Mouse (Mus musculus): ENCODE measurements around the gene BC004004. TPM values are rescaled to one million over a fixed set of nuclear protein-coding genes. Genes with fewer than 3 reads are reported as not detected.
A peak's percentile ranks its signal among the peaks of the same experiment; 100 is the strongest.

The BC004004 gene
- polyA plus RNA-seq, 1 experiment from 2014 or later: 130 TPM

- DNase-seq (ENCODE audit: low read depth, low spot score) (no peak), ATAC-seq (no peak)
- TF ChIP-seq CTCF (IDR thresholded peaks at IDR 0.05): no peak
- POLR2A ChIA-PET: interaction anchor here (1.3 kb wide), 1 partner anchor 59 kb away, joined by 3 read pairs; no protein-coding TSS in a partner anchor
- CTCF ChIA-PET: interaction anchor here (1.0 kb wide), 1 partner anchor 9 kb away, joined by 3 read pairs; no protein-coding TSS in a partner anchor
- in situ Hi-C loops (cut with MboI; ENCODE audit: low pct_unique_long_range_greater_than_20kb): no loop called here
- no peaks in the 10 kb centered on the region for H3K27me3 ChIP-seq
These were observed 28.7 kb downstream of the BC004004 start for GRCm38 (mm10) chr17:29297321-29297720.

- ChIA-PET CTCF (interaction anchor here (1.0 kb wide), 1 partner anchor 9 kb away, joined by 3 read pairs; no protein-coding TSS in a partner anchor), POLR2A (interaction anchor here (1.3 kb wide), 1 partner anchor 58 kb away, joined by 3 read pairs; no protein-coding TSS in a partner anchor)
- no peak for DNase-seq (ENCODE audit: low read depth, low spot score)
- no peak for ATAC-seq
- no peak for TF ChIP-seq CTCF (IDR thresholded peaks at IDR 0.05)
- in situ Hi-C loops (cut with MboI; ENCODE audit: low pct_unique_long_range_greater_than_20kb): no loop called here
- H3K27me3 ChIP-seq: no peaks in the 10 kb centered on the region
These were observed 29.2 kb downstream of the BC004004 start for GRCm38 (mm10) chr17:29297813-29298212.

GRCm38 (mm10) chr17:29299282-29299681 is 30.7 kb downstream of the BC004004 start:
- H3K27me3 ChIP-seq: no peaks in the 10 kb centered on the region
- in situ Hi-C loops (cut with MboI; ENCODE audit: low pct_unique_long_range_greater_than_20kb): no loop called here
- ChIA-PET CTCF (no interaction called here), POLR2A (no interaction called here)
- no peak for TF ChIP-seq CTCF (IDR thresholded peaks at IDR 0.05)
- peak; percentile 10 for DNase-seq (ENCODE audit: low read depth, low spot score)
- ATAC-seq: no peak

DNA sequence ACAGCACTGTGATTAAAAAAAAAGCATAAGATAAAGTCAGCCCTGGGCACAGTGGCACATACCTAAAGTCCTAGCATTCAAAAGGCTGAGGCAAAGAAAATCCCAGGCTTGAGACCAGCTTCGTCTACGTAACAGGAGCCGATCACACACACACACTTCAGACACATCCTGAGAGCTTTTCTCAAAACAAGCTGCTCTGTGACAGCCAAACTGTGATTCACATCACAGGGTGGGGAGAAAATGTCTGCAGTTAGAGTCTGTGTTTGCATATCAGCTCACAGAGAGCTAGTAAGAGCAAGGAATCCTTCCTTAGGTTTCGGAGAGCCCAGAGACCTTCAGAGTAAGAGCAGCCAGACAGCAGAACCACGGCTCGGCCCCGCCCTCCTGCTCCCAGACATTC is 32.3 kb downstream of the BC004004 start:
- no peaks in the 10 kb centered on the region for H3K27me3 ChIP-seq
- in situ Hi-C loops (cut with MboI; ENCODE audit: low pct_unique_long_range_greater_than_20kb): no loop called here
- TF ChIP-seq CTCF (IDR thresholded peaks at IDR 0.05): no peak
- ChIA-PET POLR2A (interaction anchor here (1.3 kb wide), 1 partner anchor 14 kb away, joined by 3 read pairs; no protein-coding TSS in a partner anchor), CTCF (interaction anchor here (1.1 kb wide), 1 partner anchor 11 kb away, joined by 3 read pairs; no protein-coding TSS in a partner anchor)
- DNase-seq (ENCODE audit: low read depth, low spot score) (no peak), ATAC-seq (no peak)

- CTCF ChIA-PET: interaction anchor here (1.1 kb wide), 1 partner anchor 10 kb away, joined by 3 read pairs; no protein-coding TSS in a partner anchor
- TF ChIP-seq CTCF (IDR thresholded peaks at IDR 0.05): no peak
- POLR2A ChIA-PET: interaction anchor here (1.3 kb wide), 1 partner anchor 14 kb away, joined by 3 read pairs; no protein-coding TSS in a partner anchor
- in situ Hi-C loops (cut with MboI; ENCODE audit: low pct_unique_long_range_greater_than_20kb): no loop called here
- ATAC-seq (no peak), DNase-seq (ENCODE audit: low read depth, low spot score) (no peak)
- H3K27me3 ChIP-seq: no peaks in the 10 kb centered on the region
These were observed 32.8 kb downstream of the BC004004 start for GRCm38 (mm10) chr17:29301421-29301820.

- ATAC-seq: no peak
- CTCF ChIA-PET: interaction anchor here (1.1 kb wide), 1 partner anchor 9 kb away, joined by 3 read pairs; no protein-coding TSS in a partner anchor
- POLR2A ChIA-PET: interaction anchor here (1.3 kb wide), 1 partner anchor 13 kb away, joined by 3 read pairs; no protein-coding TSS in a partner anchor
- DNase-seq (ENCODE audit: low read depth, low spot score): no peak
- H3K27me3 ChIP-seq: no peaks in the 10 kb centered on the region
- in situ Hi-C loops (cut with MboI; ENCODE audit: low pct_unique_long_range_greater_than_20kb): no loop called here
- no peak for TF ChIP-seq CTCF (IDR thresholded peaks at IDR 0.05)
These were observed 33.6 kb downstream of the BC004004 start for GRCm38 (mm10) chr17:29302149-29302548.

DNA sequence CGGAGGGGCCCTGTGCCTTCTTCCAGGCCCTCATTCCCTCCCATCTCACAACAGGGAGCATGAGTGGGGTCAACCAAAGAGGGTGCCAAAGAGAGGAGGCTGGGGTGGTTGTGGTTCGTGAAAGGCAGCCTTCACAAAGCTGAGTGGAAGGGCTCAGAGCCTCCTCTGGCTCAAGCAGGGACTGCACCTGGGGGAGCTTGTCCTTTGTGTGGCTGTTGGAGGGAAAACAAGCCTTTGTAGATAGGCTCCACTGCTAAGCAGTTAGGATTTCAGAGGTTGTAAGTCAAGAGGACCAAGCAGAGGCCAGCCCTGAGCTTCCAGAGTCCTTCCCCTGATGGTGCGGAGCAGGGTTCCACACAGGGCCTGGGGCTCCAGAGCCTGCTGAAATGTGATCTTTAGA is 34.5 kb downstream of the BC004004 start:
- TF ChIP-seq CTCF (IDR thresholded peaks at IDR 0.05): no peak
- ChIA-PET POLR2A (no interaction called here), CTCF (interaction anchor here (0.9 to 1.2 kb wide), 3 partner anchors 16 to 35 kb away, joined by 3 read pairs; partner anchors contain the start of gene BC004004)
- ATAC-seq (no peak), DNase-seq (ENCODE audit: low read depth, low spot score) (no peak)
- H3K27me3 ChIP-seq: no peaks in the 10 kb centered on the region
- in situ Hi-C loops (cut with MboI; ENCODE audit: low pct_unique_long_range_greater_than_20kb): no loop called here

- no peak for TF ChIP-seq CTCF (IDR thresholded peaks at IDR 0.05)
- in situ Hi-C loops (cut with MboI; ENCODE audit: low pct_unique_long_range_greater_than_20kb): no loop called here
- DNase-seq (ENCODE audit: low read depth, low spot score) (no peak), ATAC-seq (no peak)
- POLR2A ChIA-PET: interaction anchor here (1.4 kb wide), 1 partner anchor 12 kb away, joined by 4 read pairs; no protein-coding TSS in a partner anchor
- CTCF ChIA-PET: interaction anchor here (1.2 kb wide), 2 partner anchors 35 kb away, joined by 3 read pairs; partner anchors contain the start of gene BC004004
- no peaks in the 10 kb centered on the region for H3K27me3 ChIP-seq
These were observed 35.3 kb downstream of the BC004004 start for GRCm38 (mm10) chr17:29303856-29304255.

DNA sequence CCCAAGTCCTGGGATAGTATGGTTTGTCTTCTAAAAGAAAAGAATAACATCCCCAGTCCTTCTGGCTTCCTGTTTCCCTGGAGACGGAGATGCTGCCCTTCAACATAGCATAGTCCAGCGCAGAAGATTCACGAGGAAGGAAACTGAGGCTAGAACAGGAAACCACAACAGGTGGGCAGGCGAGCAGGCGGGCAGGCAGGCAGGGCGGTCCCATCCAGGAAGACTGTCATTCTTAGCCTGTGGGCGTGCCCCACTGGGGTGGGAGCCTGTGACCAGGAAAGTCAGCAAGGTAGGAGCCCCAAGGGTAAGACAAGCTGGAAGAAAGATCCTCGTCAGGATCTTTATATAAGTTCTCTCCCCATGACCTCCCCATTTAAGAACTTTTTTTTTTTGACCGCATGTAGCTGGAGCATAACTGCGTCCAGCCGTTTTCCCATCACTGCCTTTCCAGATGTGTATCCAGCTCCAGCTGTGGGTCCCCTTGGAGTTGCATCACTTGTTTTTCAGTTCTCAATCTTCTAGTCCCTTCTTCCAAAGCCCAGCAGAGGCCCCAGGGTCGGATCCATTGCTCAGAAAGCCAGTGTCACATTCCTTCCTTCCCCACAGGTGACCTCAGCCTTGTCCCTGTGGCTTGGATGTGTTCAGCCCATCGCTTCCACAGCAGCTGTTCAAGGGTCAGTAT is 35.9 kb downstream of the BC004004 start:
- ChIA-PET CTCF (no interaction called here), POLR2A (interaction anchor here (1.4 kb wide), 1 partner anchor 11 kb away, joined by 4 read pairs; no protein-coding TSS in a partner anchor)
- ATAC-seq (no peak), DNase-seq (ENCODE audit: low read depth, low spot score) (no peak)
- no peak for TF ChIP-seq CTCF (IDR thresholded peaks at IDR 0.05)
- in situ Hi-C loops (cut with MboI; ENCODE audit: low pct_unique_long_range_greater_than_20kb): no loop called here
- H3K27me3 ChIP-seq: no peaks in the 10 kb centered on the region

DNA sequence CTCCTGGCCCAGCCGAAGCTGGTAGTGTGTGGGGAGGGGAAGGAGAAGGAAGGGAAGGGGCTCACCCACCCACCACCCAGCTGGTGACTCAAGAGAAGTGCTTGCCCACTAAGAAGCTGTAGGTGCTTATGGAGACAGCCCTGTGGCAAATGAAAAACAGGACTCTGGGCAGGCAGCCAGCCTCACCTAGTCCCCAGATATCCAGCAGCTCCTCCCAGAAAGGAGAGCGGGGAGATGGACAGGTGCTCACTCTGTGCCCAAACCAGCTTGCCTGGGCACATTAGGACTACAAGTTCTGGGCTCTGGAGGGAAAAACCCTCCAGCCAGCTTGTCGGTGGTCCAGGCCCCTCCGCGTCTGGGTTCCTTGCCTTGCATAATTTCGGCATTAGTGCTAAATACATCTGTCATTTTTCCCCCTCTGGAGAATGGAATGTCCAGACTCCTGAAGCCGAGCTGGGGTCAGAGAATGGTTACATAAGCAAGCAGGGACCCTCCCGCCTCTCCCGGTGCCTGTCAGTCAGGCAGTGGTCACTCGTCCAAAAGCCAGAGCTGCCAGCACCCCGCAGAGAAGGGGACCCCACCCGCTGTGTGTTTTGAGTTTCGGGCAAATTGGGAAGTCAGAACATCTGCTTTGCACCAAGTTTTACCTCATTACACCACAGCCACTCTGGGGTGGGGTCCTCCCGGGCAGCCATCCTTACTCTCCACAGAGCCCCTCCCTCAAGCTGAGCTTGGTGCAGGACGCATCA is 36.6 kb downstream of the BC004004 start:
- DNase-seq (ENCODE audit: low read depth, low spot score) (no peak), ATAC-seq (no peak)
- POLR2A ChIA-PET: interaction anchor here (1.4 kb wide), 1 partner anchor 10 kb away, joined by 4 read pairs; no protein-coding TSS in a partner anchor
- in situ Hi-C loops (cut with MboI; ENCODE audit: low pct_unique_long_range_greater_than_20kb): no loop called here
- no peak for TF ChIP-seq CTCF (IDR thresholded peaks at IDR 0.05)
- CTCF ChIA-PET: interaction anchor here (1.4 kb wide), 1 partner anchor 23 kb away, joined by 3 read pairs; no protein-coding TSS in a partner anchor
- H3K27me3 ChIP-seq: no peaks in the 10 kb centered on the region
